Mouse (Mus musculus) lung, postnatal 0 days (tissue): ENCODE results near the gene Diaph3.

Experiments used
- CTCF ChIP-seq: IDR thresholded peaks from 2 replicates; pipeline ENCODE4 v1.5.1; 2016; ENCODE audit warnings: antibody characterized with exemption, mild to moderate bottlenecking
- EP300 ChIP-seq: IDR thresholded peaks from 2 replicates; pipeline ENCODE4 v1.6.1; 2016; ENCODE audit warnings: antibody characterized with exemption, mild to moderate bottlenecking, control low read depth

- TF ChIP-seq CTCF (no peak), EP300 (no peak)
Observed at GRCm38 (mm10) chr14:86721082-86721481, 420.0 kb downstream of the Diaph3 start.
